Mouse (Mus musculus) layer of hippocampus, postnatal 36 days (tissue): ENCODE data around the gene Il5ra. TPM values are rescaled to one million over a fixed set of nuclear protein-coding genes. Genes with fewer than 3 reads are reported as not detected.

Experiments
- DNase-seq, 2 experiments: peaks; one replicate each; pipeline ENCODE4 v3.0.0; 2022
- total RNA-seq, 2 experiments: library from RNA; stranded (reverse); gene quantifications; 2 replicates each; pipeline ENCODE4 v1.2.3; 2021

Il5ra gene
- not detected for total RNA-seq

DNA sequence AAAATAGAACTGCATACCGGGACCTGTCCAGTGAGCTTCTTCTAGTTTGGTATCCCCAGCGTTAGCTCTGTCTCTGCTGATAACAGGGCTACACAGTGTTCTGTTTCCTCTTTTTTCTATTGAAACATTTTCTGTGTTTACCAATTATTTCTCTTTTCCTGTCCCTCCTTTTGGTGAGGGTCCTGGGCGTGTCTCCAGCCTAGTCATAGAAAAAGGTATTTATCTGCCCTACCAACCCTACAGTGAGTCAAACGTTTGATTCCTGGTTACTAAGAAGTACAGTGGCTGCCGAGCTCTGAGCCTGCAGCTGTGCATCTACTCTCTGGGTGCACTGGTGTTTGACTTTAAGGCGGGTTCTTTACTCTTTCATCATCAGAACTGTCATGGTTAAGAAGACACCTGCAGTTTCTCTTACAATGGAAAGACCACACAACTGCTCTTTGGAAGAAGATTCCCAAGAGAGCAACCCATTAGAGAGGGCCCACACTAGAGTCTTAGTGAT, at the start of gene Il5ra:
Gene Il5ra (minus strand): TSS at position 151 of the 502 bp plus-strand sequence.
- no peak for DNase-seq

DNA sequence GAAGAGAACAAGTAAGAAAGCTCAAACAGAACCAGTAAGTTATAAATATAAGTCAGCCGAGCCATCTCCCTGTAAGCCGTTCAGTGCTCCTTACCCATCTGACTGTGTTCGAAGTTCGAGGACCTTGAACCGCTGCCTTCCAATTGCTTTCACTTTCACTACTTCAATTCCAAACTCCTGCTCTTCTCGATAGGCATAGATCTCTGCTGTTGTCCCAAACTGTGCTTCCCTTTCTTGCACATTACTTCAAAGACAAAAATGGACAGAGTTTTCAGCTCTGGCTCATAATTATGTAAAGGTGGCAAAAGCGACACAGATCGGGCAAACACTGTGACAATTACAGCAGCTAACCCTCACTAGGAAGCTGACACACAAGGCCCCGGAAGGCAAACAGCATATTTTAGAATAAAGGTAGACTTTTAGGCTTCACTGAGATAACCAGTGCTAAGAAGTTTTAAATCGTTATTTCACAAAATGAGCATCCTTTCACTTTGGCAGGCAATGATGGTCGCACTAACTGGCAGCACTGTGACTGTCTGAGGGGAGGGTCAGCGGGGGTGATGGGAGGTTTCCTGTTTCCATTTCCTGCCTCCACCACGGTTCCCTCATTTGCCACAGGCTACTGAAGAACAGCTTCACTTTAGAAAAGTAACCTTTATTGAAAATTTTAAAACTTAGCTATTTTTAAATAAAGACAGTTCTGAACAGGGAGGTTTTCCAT, 45.4 kb upstream of the Il5ra start:
- DNase-seq = no peak

DNA sequence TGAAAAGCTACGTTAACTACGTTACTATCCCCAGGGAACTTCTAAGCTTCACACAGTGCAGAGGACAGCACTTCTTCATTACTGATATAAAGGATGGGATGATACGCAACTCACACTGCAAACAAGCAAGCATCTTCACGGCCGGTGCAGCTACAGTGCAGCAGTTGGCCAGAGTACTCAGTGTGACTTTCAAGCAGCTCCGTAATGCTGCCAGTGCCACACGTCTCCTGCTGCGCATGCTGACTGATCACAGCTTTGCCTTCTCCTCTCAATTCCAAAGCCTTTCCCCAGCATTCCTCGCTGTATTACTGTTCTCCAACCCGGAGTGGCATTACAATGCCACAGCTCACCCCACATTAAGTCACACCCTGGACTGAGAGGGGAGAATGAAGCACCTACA, 44.8 kb upstream of the Il5ra start:
- DNase-seq = no peak

- no peak for DNase-seq
Measured at GRCm38 (mm10) chr6:106793088-106793487, 44.3 kb upstream of the Il5ra start.

- DNase-seq = no peak
Measured at GRCm38 (mm10) chr6:106792486-106792885, 43.6 kb upstream of the Il5ra start.

- no peak for DNase-seq
Measured at GRCm38 (mm10) chr6:106791429-106791828, 42.6 kb upstream of the Il5ra start.

DNA sequence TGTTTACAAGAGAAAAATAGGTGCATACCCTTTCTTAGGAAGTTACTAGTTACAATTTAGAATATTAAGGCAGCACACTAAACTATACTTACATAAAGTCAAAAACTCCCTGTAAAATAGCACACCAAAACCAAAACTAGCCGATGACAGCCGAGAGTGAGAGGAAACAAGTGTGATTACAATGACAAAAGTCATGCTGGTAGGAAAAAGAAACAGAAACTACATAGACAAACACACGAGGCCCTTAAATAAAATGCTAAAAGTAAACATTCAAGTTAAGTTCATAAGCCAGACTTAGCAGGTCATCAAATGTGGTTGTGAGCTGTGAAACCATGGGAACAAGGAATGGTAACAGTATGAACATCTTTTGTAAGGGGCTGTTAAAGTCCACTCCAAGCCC, 38.3 kb upstream of the Il5ra start:
- no peak for DNase-seq

- no peak for DNase-seq
Measured at GRCm38 (mm10) chr6:106770046-106770445, 21.2 kb upstream of the Il5ra start.

GRCm38 (mm10) chr6:106769290-106769866, 20.5 kb upstream of the Il5ra start:
- DNase-seq = no peak

DNA sequence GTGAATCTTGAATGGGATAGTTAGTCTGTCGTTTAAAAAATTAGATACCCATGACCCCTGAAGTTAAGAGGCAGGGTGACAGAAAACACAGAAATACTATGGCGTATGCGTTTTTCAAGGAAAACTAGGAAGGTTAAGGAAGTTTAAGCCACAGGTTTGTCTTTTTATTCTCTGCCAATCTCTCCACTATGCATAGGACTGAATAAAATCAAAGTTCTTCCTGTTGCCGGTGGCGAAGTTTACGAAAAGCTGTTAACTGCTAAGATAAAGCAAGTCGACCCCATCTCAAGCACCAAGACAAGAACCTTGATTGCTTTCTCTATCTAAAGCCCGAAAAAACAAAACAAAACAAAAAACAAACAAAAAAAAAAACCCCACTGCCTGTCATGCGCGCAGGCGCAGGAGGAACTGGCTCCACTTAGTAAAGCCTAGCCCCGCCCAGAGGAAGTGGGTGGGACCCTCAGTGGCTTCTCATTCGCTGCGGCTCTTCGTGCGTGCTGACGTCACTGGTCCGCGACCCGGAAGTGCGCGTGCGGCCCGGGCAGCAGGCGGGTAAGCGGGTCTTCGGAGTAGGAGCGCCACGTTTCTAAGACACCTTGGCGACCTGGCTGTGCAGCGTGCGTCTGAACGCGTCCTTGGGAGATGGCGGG, 19.9 kb upstream of the Il5ra start, which contains the start of gene Trnt1:
Gene Trnt1 (plus strand): TSS at position 481 of the 650 bp plus-strand sequence.
- DNase-seq = peak; percentile 95

DNA sequence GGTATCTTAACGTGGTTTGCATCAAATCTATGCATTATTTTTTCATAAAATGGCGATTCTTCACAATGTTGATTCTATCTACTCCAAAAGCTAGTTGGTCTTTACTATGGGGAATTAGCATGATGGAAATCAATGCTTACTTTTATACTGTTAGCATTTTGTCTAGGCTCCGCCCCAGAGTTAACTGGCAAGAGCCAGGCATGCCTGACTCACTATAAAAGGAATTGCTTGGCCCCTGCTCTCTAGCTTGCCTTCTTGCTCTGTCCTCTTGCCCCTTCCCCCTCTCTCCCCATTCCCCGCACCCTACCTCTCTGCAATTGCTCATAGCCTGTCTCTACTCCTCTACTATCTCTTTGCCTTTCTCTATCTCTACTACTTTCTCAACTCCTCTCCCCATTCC, 17.9 kb upstream of the Il5ra start:
- no peak for DNase-seq

GRCm38 (mm10) chr6:106765892-106766291, 17.1 kb upstream of the Il5ra start:
- DNase-seq = no peak

- DNase-seq = no peak
Measured at GRCm38 (mm10) chr6:106761486-106761885, 12.6 kb upstream of the Il5ra start.

- no peak for DNase-seq
Measured at GRCm38 (mm10) chr6:106760473-106761218, 11.8 kb upstream of the Il5ra start.

- DNase-seq = no peak
Measured at GRCm38 (mm10) chr6:106758299-106758698, 9.5 kb upstream of the Il5ra start.

DNA sequence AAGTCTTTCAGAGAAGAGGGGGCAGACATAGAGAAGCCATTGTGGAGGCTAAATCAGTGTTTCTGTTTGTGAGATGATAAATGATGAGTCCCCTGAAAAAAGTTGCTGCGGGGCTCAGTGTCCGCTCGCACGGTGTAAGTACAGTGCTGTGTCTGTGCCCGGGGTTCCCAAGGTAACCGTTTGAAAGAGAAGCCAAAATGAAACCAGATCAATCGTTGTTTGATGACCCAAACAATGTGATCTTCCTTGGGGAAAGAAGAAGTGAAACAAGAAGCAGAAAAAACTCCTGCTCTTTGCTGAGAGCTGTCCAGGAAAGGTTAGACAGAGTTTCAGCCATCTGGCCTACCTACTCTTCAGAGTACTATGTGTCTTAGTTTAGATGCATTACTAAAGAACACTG, 1.5 kb upstream of the Il5ra start:
- DNase-seq = no peak

DNA sequence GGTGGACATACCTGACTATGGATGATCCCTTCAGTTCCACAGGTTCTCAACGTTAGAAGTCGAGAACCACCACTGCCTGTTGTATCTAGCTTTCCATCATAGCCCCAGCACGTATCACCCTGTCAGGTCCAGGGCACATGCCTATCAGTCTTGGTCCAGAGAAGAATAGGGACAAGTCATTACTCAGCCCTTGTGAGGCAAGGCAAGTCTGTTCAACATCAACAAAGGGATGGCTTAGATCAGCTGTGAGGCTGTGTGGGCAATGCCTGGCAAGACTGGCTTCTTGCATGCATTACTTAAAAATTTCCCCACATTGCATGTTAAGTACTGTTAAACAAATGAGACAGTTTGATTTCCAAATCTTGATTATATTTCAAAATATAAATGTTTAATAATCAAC, 1.0 kb downstream of the Il5ra start:
- DNase-seq = no peak

- no peak for DNase-seq
Measured at GRCm38 (mm10) chr6:106747251-106747650, 1.6 kb downstream of the Il5ra start.

DNA sequence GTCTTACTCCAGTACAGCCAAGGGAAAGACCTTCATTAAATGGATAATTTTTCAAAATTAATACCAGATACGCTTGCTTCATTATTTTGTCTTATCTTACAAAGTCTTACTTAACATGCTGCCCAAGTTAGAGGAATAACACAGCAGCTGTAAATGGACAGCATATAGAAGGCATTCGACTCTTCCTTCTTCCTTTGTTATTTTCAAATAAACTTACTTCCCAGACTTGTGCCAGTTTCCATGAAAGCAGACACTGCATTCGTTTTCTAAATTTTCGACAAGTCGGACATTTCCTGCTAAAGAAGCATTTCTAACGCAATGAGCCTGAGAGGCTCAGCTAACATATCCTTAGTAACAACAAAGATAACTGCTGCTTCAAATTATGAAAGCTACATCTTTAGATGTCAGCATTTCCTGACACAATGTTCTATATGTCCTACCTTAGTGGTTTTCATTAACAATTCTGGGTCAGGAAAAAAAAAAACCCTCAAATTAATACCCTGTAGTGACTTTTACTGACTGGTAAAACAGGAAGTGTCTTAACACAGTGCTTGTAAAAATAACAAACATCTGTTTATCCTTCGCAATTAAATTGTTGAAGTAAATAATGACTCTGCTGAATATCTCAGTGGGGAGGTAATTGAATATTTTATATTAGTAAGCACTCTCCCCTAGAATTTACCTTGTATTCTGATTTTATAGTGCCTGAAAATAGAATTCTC, 3.0 kb downstream of the Il5ra start:
- no peak for DNase-seq

DNA sequence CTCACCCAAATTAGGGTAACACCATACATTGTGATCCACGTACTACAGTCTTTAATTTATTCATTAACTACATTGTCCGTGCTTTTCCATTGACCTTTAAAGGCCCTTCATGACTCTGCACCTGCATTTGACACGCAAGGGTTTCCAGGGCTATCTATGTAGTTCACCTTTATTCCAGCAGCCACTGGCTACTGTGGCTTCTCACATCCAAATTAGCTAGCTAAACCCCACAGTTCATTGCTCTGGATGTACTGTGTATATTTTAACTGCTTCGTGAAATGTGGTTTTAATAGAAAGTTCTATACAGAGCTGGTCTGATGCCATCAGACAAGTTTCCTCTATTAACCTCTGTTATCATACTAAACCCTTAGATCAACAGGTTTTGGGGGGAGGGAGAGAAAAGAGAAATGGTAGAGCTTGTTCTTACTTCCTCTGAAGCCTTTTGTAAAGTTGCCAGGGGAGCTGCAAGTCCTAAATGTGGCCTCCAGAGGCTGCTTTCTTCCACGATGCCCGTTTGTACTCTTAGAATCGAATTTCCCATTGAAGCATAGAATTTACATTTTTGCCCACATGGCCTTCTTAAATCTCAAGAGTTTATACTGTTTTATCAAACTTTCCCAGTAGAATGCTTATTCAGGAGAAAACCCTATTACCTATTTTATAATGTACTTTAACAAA, 5.1 kb downstream of the Il5ra start:
- DNase-seq = no peak

DNA sequence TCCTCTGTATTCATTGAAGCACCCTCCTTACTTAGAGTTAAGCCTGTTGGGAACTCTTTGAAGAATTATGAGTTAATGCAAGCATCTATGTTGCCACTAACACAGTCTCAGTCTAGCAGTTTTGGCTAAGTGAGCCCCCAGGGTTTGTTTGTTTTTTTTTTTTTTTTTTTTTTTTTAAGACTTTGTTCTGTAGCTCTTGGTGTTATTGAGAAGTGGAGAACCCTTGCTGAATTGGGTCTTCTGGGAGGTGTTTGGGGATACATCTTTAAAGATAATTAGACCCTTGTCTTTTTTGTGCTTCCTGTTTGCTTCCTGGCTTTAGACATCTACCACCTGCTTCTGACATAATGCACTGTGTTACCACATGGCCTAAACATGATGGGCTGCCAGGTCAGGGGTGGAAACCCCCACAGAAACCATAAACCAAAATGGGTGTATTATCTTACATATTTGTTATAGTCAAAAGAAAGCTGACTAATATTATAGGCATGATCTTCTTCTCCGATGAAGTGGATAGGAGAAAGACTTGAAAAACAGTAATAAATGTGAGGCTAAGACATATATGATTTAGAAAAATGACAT, 8.5 kb downstream of the Il5ra start:
- DNase-seq = no peak
